Mouse (Mus musculus) heart, postnatal 10 days (tissue): ENCODE measurements around the gene Pmel. TPM values are rescaled to one million over a fixed set of nuclear protein-coding genes. Genes with fewer than 3 reads are reported as not detected.

Source experiments
- DNase-seq, 2 experiments: peaks; one replicate each; pipeline ENCODE4 v3.0.0; 2021
- intact Hi-C: fragments of 180-260 bp; cut with DNase I; formaldehyde crosslinking; loops from one replicate; pipeline ENCODE4 v1.15.1; 2025
- total RNA-seq, 2 experiments: library from RNA; stranded (reverse); gene quantifications; 2 replicates each; pipeline ENCODE4 v1.2.3; 2021

The Pmel gene
- total RNA-seq, 2 experiments from 2014 or later: 2.1 to 2.2 TPM

- intact Hi-C loops: loop anchor here (2.0 kb wide), 1 partner anchor 41 kb away; the partner anchor contains the start of genes Cdk2 and Pmel
- DNase-seq: peak; percentile 21 to 24
These were observed 42.1 kb downstream of the Pmel start for GRCm38 (mm10) chr10:128745946-128746613.

GRCm38 (mm10) chr10:128746972-128747645, 43.1 kb downstream of the Pmel start:
- intact Hi-C loops: no loop called here
- no peak for DNase-seq

- intact Hi-C loops: loop anchor here (1.0 kb wide), 1 partner anchor 57 kb away; the partner anchor contains the start of genes Dnajc14 and Tmem198b
- DNase-seq: peak; percentile 80 to 82
These were observed 43.8 kb downstream of the Pmel start, which contains the start of gene Pym1 for GRCm38 (mm10) chr10:128747646-128748251. Gene Pym1 (plus strand): TSS chr10:128747889.

GRCm38 (mm10) chr10:128748252-128748864, 44.4 kb downstream of the Pmel start:
- DNase-seq: peak in 1 of 2 experiments; percentile 82
- intact Hi-C loops: loop anchor here (1.0 kb wide), 1 partner anchor 56 kb away; the partner anchor contains the start of genes Dnajc14 and Tmem198b

Other genes with a start within 250 kb of the Pmel start
- 10 to 100 TPM; 83.6 to 95.9 TPM for gene Smarcc2, start 244.9 kb upstream of the Pmel start, total RNA-seq
- 100 to 1,000 TPM; 500 to 506 TPM for gene Myl6, start 210.1 kb upstream of the Pmel start, total RNA-seq
- gene Myl6b, start 205.5 kb upstream of the Pmel start, total RNA-seq: 1 to 10 TPM; 4.1 to 4.5 TPM
- 10 to 100 TPM; 28.5 to 29.9 TPM for gene Esyt1, start 178.3 kb upstream of the Pmel start, total RNA-seq
- gene Zc3h10, start 156.4 kb upstream of the Pmel start, total RNA-seq: 10 to 100 TPM in 1 of 2 experiments, 1 to 10 TPM in 1; 9.8 to 10.1 TPM
- 1,000 to 10,000 TPM; 2,064 to 2,152 TPM for gene Rpl41, start 154.9 kb upstream of the Pmel start, total RNA-seq
- 10 to 100 TPM; 60.0 to 64.4 TPM for gene Pa2g4, start 138.2 kb upstream of the Pmel start, total RNA-seq
- 1 to 10 TPM; 7.7 to 8.6 TPM for gene Erbb3, start 114.5 kb upstream of the Pmel start, total RNA-seq
- 100 to 1,000 TPM; 395 TPM for gene Rps26, start 77.4 kb upstream of the Pmel start, total RNA-seq
- 1 to 10 TPM; 1.8 to 2.0 TPM for gene Ikzf4, start 58.2 kb upstream of the Pmel start, total RNA-seq
- 10 to 100 TPM; 14.4 to 16.3 TPM for gene Suox, start 30.1 kb upstream of the Pmel start, total RNA-seq
- gene Rab5b, start 7.9 kb upstream of the Pmel start, total RNA-seq: 10 to 100 TPM; 74.3 to 78.1 TPM
- 10 to 100 TPM; 30.6 to 36.4 TPM for gene Cdk2, start 836 bp downstream of the Pmel start, total RNA-seq
- 10 to 100 TPM; 10.3 to 11.9 TPM for gene Dgka, start 40.7 kb downstream of the Pmel start, total RNA-seq
- 10 to 100 TPM; 14.5 to 18.4 TPM for gene Pym1, start 43.7 kb downstream of the Pmel start, total RNA-seq
- gene Mmp19, start 86.7 kb downstream of the Pmel start, total RNA-seq: 1 to 10 TPM; 3.4 to 5.4 TPM
- gene Dnajc14, start 99.9 kb downstream of the Pmel start, total RNA-seq: 10 to 100 TPM; 49.1 to 52.0 TPM
- gene Tmem198b, start 100.2 kb downstream of the Pmel start, total RNA-seq: 10 to 100 TPM; 12.7 to 13.3 TPM
- 10 to 100 TPM; 47.2 to 52.6 TPM for gene Sarnp, start 113.1 kb downstream of the Pmel start, total RNA-seq
- gene Ormdl2, start 117.5 kb downstream of the Pmel start, total RNA-seq: 1 to 10 TPM; 6.5 to 9.8 TPM
- gene Gdf11, start 187.5 kb downstream of the Pmel start, total RNA-seq: 1 to 10 TPM; 3.1 to 4.0 TPM
- gene Cd63, start 196.8 kb downstream of the Pmel start, total RNA-seq: 100 to 1,000 TPM; 203 to 239 TPM
- 1 to 10 TPM; 5.9 to 9.7 TPM for gene Rdh5, start 218.7 kb downstream of the Pmel start, total RNA-seq
- 100 to 1,000 TPM; 188 to 198 TPM for gene Bloc1s1, start 219.8 kb downstream of the Pmel start, total RNA-seq
- 100 to 1,000 TPM; 125 to 136 TPM for gene Itga7, start 229.6 kb downstream of the Pmel start, total RNA-seq